Mouse (Mus musculus): Measurements from ENCODE around the gene Gm21882. TPM values are rescaled to one million over a fixed set of nuclear protein-coding genes. Genes with fewer than 3 reads are reported as not detected.

Gm21882 gene
- polyA plus RNA-seq (2014; fragmentation: Illumina TruSeq; extraction: RNeasy Lipid Tissue Mini Kit (QIAGEN cat#74804)): not detected

GRCm38 (mm10) chrY:40381423-40381822 is at the start of gene Gm21882:
Gene Gm21882, minus strand, starts transcription at chrY:40381523.

Other genes starting within 250 kb of the Gm21882 start
- not detected for gene Gm21865, start 64.6 kb downstream of the Gm21882 start, polyA plus RNA-seq (2014; fragmentation: Illumina TruSeq; extraction: RNeasy Lipid Tissue Mini Kit (QIAGEN cat#74804))

Measured in ovary, adult 10 weeks (tissue).